Mouse (Mus musculus) CH12.LX (cell line): ENCODE data around the gene Rin3. TPM values are rescaled to one million over a fixed set of nuclear protein-coding genes. Genes with fewer than 3 reads are reported as not detected.

Source experiments
- DNase-seq: peaks from one replicate; pipeline ENCODE4 v3.0.0-alpha.2; 2013; ENCODE audit errors: extremely low read depth
- H3K27ac ChIP-seq: 2 replicates; pipeline ENCODE4 v1.5.1; 2012; ENCODE audit warnings: low read depth, mild to moderate bottlenecking, control low read depth, moderate library complexity; ENCODE audit not compliant: insufficient read depth
- H3K27me3 ChIP-seq: replicated peaks from 2 replicates; pipeline ENCODE3; 2012; ENCODE audit warnings: inconsistent platforms
- H3K36me3 ChIP-seq, 2 experiments: replicated peaks in 1 of 2; 2 replicates each; pipeline versions ENCODE3 to v1.6.1; 2012; ENCODE audit warnings: inconsistent platforms in 1 of 2, low read length in 1 of 2, mild to moderate bottlenecking in 1 of 2, mixed read lengths in 1 of 2, moderate library complexity in 1 of 2; ENCODE audit not compliant: control insufficient read depth in 1 of 2, insufficient read depth in 1 of 2
- H3K4me1 ChIP-seq, 2 experiments: 2 replicates each; pipeline ENCODE4 v1.6.1; 2012; ENCODE audit warnings: inconsistent platforms in 1 of 2, moderate library complexity in 1 of 2; ENCODE audit not compliant: insufficient read depth in 2 of 2, control insufficient read depth in 1 of 2
- H3K4me2 ChIP-seq: 2 replicates; pipeline ENCODE4 v1.6.1; 2012; ENCODE audit warnings: low read depth, mild to moderate bottlenecking, control low read depth; ENCODE audit not compliant: poor library complexity, insufficient read depth, severe bottlenecking
- H3K4me3 ChIP-seq, 3 experiments: fragments of 150-350 bp in 1 of 3; sonication (generic) in 1 of 3; replicated peaks in 1 of 3; 2 replicates each; pipeline versions ENCODE3 to v1.5.1; 2011 to 2012; ENCODE audit warnings: low read depth in 2 of 3, low read length in 2 of 3, mild to moderate bottlenecking in 2 of 3, moderate library complexity in 2 of 3, control low read depth in 1 of 3, improper control_type of control experiment in 1 of 3, inconsistent platforms in 1 of 3, mixed read lengths in 1 of 3; ENCODE audit not compliant: poor library complexity in 1 of 3
- H3K79me2 ChIP-seq: replicated peaks from 2 replicates; pipeline ENCODE4 v1.6.1; 2012; ENCODE audit warnings: mild to moderate bottlenecking, moderate library complexity; ENCODE audit not compliant: control insufficient read depth, poor library complexity, insufficient read depth, severe bottlenecking; ENCODE audit errors: extremely low read depth
- H3K9ac ChIP-seq: 2 replicates; pipeline ENCODE4 v1.6.1; 2012; ENCODE audit warnings: low read depth, mild to moderate bottlenecking, control low read depth, moderate library complexity; ENCODE audit not compliant: insufficient read depth
- H3K9me3 ChIP-seq: replicated peaks from 2 replicates; pipeline ENCODE3; 2012; ENCODE audit warnings: low read length, inconsistent platforms, mixed read lengths
- BHLHE40 ChIP-seq: IDR thresholded peaks from 2 replicates; pipeline ENCODE4 v1.6.1; 2011; ENCODE audit warnings: mild to moderate bottlenecking, low read depth, low read length, improper control_type of control experiment
- CTCF ChIP-seq, 2 experiments: IDR thresholded peaks in 1 of 2; conservative IDR thresholded peaks in 1 of 2; 2 replicates each; pipeline ENCODE4 v1.5.1; 2011 to 2012; ENCODE audit warnings: low read depth in 2 of 2, low read length in 2 of 2, improper control_type of control experiment in 1 of 2, inconsistent platforms in 1 of 2, mild to moderate bottlenecking in 1 of 2, moderate library complexity in 1 of 2
- E2F4 ChIP-seq: IDR thresholded peaks from 2 replicates; pipeline ENCODE4 v1.6.1; 2011; ENCODE audit warnings: low read depth, low read length, improper control_type of control experiment; ENCODE audit not compliant: insufficient replicate concordance
- EP300 ChIP-seq: IDR thresholded peaks from 2 replicates; pipeline ENCODE4 v1.6.1; 2011; ENCODE audit warnings: low read length, improper control_type of control experiment
- HCFC1 ChIP-seq: IDR thresholded peaks from 2 replicates; pipeline ENCODE4 v1.6.1; 2012; ENCODE audit warnings: low read depth, mild to moderate bottlenecking, inconsistent platforms, low read length, improper control_type of control experiment
- IRF4 ChIP-seq: IDR thresholded peaks from 2 replicates; pipeline ENCODE4 v1.6.1; 2014; ENCODE audit warnings: low read depth, mild to moderate bottlenecking, inconsistent platforms, low read length, improper control_type of control experiment
- KAT2A ChIP-seq: IDR thresholded peaks from 2 replicates; pipeline ENCODE4 v1.6.1; 2012; ENCODE audit warnings: low read length, improper control_type of control experiment, inconsistent platforms; ENCODE audit not compliant: insufficient replicate concordance
- MAX ChIP-seq: IDR thresholded peaks from 2 replicates; pipeline ENCODE4 v1.6.1; 2011; ENCODE audit warnings: low read length, improper control_type of control experiment
- MAZ ChIP-seq: IDR thresholded peaks from 2 replicates; pipeline ENCODE4 v1.6.1; 2012; ENCODE audit warnings: low read depth, mild to moderate bottlenecking, inconsistent platforms, low read length, improper control_type of control experiment, moderate library complexity
- MEF2A ChIP-seq: IDR thresholded peaks from 2 replicates; pipeline ENCODE4 v1.6.1; 2014; ENCODE audit warnings: low read depth, mild to moderate bottlenecking, inconsistent platforms, low read length, improper control_type of control experiment, borderline replicate concordance
- MXI1 ChIP-seq: IDR thresholded peaks from 2 replicates; pipeline ENCODE4 v1.6.1; 2011; ENCODE audit warnings: mild to moderate bottlenecking, low read depth, low read length, improper control_type of control experiment
- MYC ChIP-seq: IDR thresholded peaks from 2 replicates; pipeline ENCODE4 v1.6.1; 2011; ENCODE audit warnings: low read depth, mild to moderate bottlenecking, improper control_type of control experiment, low read length
- NELFE ChIP-seq: IDR thresholded peaks from 2 replicates; pipeline ENCODE4 v1.6.1; 2011; ENCODE audit warnings: low read depth, low read length, improper control_type of control experiment
- PAX5 ChIP-seq: IDR thresholded peaks from 2 replicates; pipeline ENCODE4 v1.6.1; 2012; ENCODE audit warnings: low read length, inconsistent platforms, mixed read lengths
- RAD21 ChIP-seq: IDR thresholded peaks from 2 replicates; pipeline ENCODE4 v1.6.1; 2011; ENCODE audit warnings: low read depth, mild to moderate bottlenecking, low read length, improper control_type of control experiment, moderate library complexity
- SMC3 ChIP-seq: IDR thresholded peaks from 2 replicates; pipeline ENCODE4 v1.6.1; 2011; ENCODE audit warnings: low read depth, low read length, improper control_type of control experiment
- UBTF ChIP-seq: IDR thresholded peaks from 2 replicates; pipeline ENCODE4 v1.6.1; 2012; ENCODE audit warnings: low read depth, mild to moderate bottlenecking, inconsistent platforms, low read length, improper control_type of control experiment, moderate library complexity
- USF1 ChIP-seq: IDR thresholded peaks from 2 replicates; pipeline ENCODE4 v1.6.1; 2014; ENCODE audit warnings: low read depth, mild to moderate bottlenecking, inconsistent platforms, low read length, improper control_type of control experiment
- USF2 ChIP-seq: conservative IDR thresholded peaks from 2 replicates; pipeline ENCODE4 v1.6.1; 2011; ENCODE audit warnings: low read depth, low read length, improper control_type of control experiment
- ZC3H11A ChIP-seq: IDR thresholded peaks from 2 replicates; pipeline ENCODE4 v1.6.1; 2012; ENCODE audit warnings: low read depth, mild to moderate bottlenecking, inconsistent platforms, low read length, improper control_type of control experiment
- ZKSCAN1 ChIP-seq: IDR thresholded peaks from 2 replicates; pipeline ENCODE4 v1.6.1; 2012; ENCODE audit warnings: low read depth, inconsistent platforms, low read length, improper control_type of control experiment, borderline replicate concordance
- ZNF384 ChIP-seq: IDR thresholded peaks from 2 replicates; pipeline ENCODE4 v1.6.1; 2012; ENCODE audit warnings: low read depth, low read length, improper control_type of control experiment, inconsistent platforms
- dilution Hi-C: fragments of 300-500 bp; cut with MboI; formaldehyde crosslinking; loops from 2 replicates; pipeline ENCODE4 v1.14.3; 2020; ENCODE audit warnings: low sequenced_read_pairs; ENCODE audit not compliant: extremely low pct_unique_long_range_greater_than_20kb, extremely low pct_ligation_motif_present
- in situ Hi-C: fragments of 300-500 bp; cut with MboI; formaldehyde crosslinking; loops from 3 replicates; pipeline ENCODE4 v1.14.3; 2019; ENCODE audit warnings: low sequenced_read_pairs, low pct_ligation_motif_present, low pct_unique_long_range_greater_than_20kb, mixed read lengths
- polyA plus RNA-seq: library from polyadenylated mRNA; unstranded; fragments of >175 nt; gene quantifications from 2 replicates; pipeline ENCODE4 v1.2.1, GENCODE M21; 2012; ENCODE audit warnings: low read depth; ENCODE audit not compliant: insufficient read length
- total RNA-seq, 2 experiments: library from RNA; depleted of rRNA; stranded (reverse); fragments of 300-350 nt in 1 of 2; fragments of >200 nt in 1 of 2; gene quantifications; 2 replicates each; pipeline ENCODE4 v1.2.3; 2012 to 2014

The Rin3 gene
- total and polyA plus RNA-seq, 3 experiments, result 2.4 to 10.0 (median 8.4) TPM

GRCm38 (mm10) chr12:102252525-102252924 lies 30.3 kb upstream of the Rin3 start:
- H3K27me3 ChIP-seq, result no peaks in the 10 kb centered on the region
- H3K36me3 ChIP-seq, result no peaks in the 10 kb centered on the region
- H3K9me3 ChIP-seq, result no peaks in the 10 kb centered on the region
- in situ Hi-C loops (no loop called here), dilution Hi-C loops (no loop called here)
- H3K4me2 ChIP-seq, result no peak overlapping the region
- no peak overlapping the region for H3K27ac ChIP-seq
- H3K4me3 ChIP-seq, result no peak overlapping the region
- no peaks in the 10 kb centered on the region for H3K79me2 ChIP-seq
- peak; percentile 10 for DNase-seq
- H3K9ac ChIP-seq, result no peak overlapping the region
- H3K4me1 ChIP-seq, result peaks cover 0 to 19% of the 10 kb centered on the region in 2 experiments; a peak in 3 of 4 replicates
- TF ChIP-seq USF2 (no peak), EP300 (peak; percentile 33), ZNF384 (0 out of 2 replicates have a peak, but pooled peaks have one; percentile 26)

GRCm38 (mm10) chr12:102255012-102255411 lies 27.8 kb upstream of the Rin3 start:
- H3K4me1 ChIP-seq, result peaks cover 0 to 15% of the 10 kb centered on the region in 2 experiments; a peak in 2 of 4 replicates

GRCm38 (mm10) chr12:102258522-102259112 lies 24.2 kb upstream of the Rin3 start:
- H3K27ac ChIP-seq, result no peak overlapping the region
- no peaks in the 10 kb centered on the region for H3K4me1 ChIP-seq
- TF ChIP-seq IRF4 (no peak), MAZ (no peak), SMC3 (no peak), HCFC1 (no peak), BHLHE40 (no peak), RAD21 (no peak), USF2 (no peak), EP300 (no peak), ZC3H11A (no peak), NELFE (no peak), MXI1 (no peak), USF1 (no peak), MEF2A (no peak), MYC (no peak), MAX (no peak), E2F4 (no peak), UBTF (no peak), PAX5 (no peak)
- H3K79me2 ChIP-seq, result no peaks in the 10 kb centered on the region
- no peak for DNase-seq
- H3K36me3 ChIP-seq, result no peaks in the 10 kb centered on the region
- H3K4me2 ChIP-seq, result no peak overlapping the region
- in situ Hi-C loops, result no loop called here
- no peak overlapping the region for H3K9ac ChIP-seq
- dilution Hi-C loops, result no loop called here
- no peaks in the 10 kb centered on the region for H3K27me3 ChIP-seq
- no peaks in the 10 kb centered on the region for H3K9me3 ChIP-seq
- H3K4me3 ChIP-seq, result no peak overlapping the region

More at GRCm38 (mm10) chr12:102255012-102255411, 27.8 kb upstream of the Rin3 start:
- dilution Hi-C loops (no loop called here), in situ Hi-C loops (no loop called here)
- H3K27ac ChIP-seq, result no peak overlapping the region
- H3K4me2 ChIP-seq, result no peak overlapping the region
- H3K79me2 ChIP-seq, result no peaks in the 10 kb centered on the region
- no peaks in the 10 kb centered on the region for H3K36me3 ChIP-seq
- no peak for DNase-seq
- H3K4me3 ChIP-seq, result no peak overlapping the region
- H3K27me3 ChIP-seq, result no peaks in the 10 kb centered on the region
- H3K9ac ChIP-seq, result no peak overlapping the region
- TF ChIP-seq SMC3, result peak; percentile 28; the same call in 1 of the 2 replicates
- TF ChIP-seq RAD21, result peak; percentile 15
- no peak for TF ChIP-seq KAT2A
- TF ChIP-seq ZKSCAN1, result no peak
- peak in 1 of 2 experiments; percentile 31; a peak in 2 of 4 replicates for TF ChIP-seq CTCF (conservative IDR thresholded peaks at IDR 0.05 in 1 of 2, IDR thresholded peaks at IDR 0.05 in 1 of 2; ENCODE audit: low read depth in 2 of 2, low read length in 2 of 2)
- H3K9me3 ChIP-seq, result no peaks in the 10 kb centered on the region
